Mouse (Mus musculus) T-helper 1 cell (primary cell): ENCODE measurements around the gene Gpr107.
"Not testable (repeated sequence)": the region's sequence is repeated elsewhere in the genome, so short reads cannot be mapped to it uniquely, and the experiment has no call there.

Experiments used
- in situ Hi-C: fragments of 300-600 bp; cut with MboI, MseI; formaldehyde crosslinking; loops from one replicate; pipeline ENCODE4 v1.15.1; 2025; ENCODE audit warnings: high pct_unique_total_duplicates

Gene Gpr107

DNA sequence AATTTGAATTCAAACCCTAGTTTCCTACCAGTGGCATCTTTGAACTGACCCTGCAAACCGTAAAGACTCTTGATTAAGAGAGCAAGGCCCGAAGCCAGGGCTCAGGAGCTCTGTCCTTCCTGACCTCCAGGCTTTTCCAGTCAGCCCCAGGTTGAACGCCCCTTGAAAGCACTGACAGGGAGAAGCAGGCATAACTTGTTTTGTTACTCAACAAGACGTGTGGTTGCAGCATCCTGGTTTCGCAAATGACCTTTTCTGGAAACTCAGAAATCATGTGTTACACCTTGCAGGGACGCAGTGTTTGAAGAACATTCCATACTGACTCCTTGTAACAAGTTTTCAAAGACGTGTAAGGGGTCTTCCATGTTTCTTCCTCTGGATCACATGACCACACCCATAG, 5.1 kb upstream of the Gpr107 start:
- in situ Hi-C loops = no loop called here

DNA sequence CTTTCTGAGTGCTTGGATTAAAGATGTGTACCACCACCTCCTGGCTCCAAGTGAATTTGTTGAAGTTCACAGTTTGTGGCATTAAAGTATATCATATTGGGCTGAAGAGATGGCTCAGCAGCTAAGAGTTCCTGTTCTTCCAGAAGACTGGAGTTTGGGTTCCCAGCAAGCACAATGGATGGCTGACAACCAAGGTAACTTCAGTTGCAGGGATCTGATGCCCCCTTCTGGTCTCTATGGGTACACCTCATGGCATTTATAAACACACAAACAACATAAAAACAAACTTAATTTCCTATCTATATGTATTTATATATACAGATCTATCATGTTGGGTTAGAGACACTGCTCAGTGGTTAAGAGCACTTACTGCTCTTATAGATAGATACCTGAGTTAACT, 1.4 kb upstream of the Gpr107 start:
- in situ Hi-C loops = loop anchor here (5.0 kb wide), 1 partner anchor 193 kb away; no protein-coding TSS in a partner anchor

DNA sequence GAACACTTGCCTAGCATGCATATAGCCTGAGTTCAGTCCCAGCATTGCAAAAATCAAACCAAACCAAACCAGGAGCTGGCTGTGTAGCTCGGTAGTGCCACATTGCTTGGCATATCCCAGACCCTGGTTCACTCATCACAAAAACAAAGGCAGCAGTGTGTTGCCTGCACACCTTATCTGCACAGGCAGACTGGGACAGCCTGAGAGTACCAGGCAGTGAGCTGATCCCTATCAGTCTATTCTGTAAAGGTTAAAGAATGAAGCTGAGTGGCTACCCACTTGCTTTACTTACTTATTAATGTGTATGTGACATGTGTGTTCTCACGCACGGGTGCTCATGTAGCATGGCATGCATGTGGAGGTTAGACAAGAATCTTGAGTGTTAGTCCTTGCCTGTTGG, 4.7 kb downstream of the Gpr107 start:
- in situ Hi-C loops = no loop called here

DNA sequence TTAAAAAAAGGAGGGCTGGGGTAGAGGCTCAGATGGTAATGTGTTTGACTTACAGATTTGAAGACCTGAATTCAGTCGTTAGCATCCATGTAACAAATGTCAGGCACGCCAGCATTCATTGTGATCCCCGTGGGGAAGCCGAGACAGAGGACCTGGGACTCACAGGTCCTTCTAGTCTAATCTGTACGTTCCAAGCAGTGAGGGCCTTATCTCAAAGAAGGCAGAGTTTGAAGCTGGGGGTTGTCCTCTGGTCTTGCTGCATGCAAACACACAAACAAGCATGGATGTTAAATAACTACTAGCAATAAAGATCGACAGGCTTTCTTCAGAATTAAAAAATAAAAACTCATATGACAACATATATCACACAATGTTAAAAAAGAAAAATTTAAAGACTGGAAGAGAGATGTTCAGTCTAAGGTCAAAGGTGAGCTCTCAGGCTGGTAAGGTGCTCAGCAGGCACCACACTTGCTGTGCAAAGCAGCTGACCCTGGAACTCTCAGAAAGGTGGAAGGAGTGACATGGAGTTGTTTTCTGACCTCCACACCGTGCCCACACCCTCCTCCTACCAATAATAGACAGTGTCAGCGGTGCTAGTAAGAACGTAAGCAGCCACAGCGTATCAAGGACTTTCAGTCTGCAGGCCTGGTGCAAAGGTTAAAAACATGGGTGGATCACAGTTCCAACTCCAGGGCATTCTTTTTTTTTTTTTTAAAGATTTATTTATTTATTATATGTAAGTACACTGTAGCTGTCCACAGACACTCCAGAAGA, 8.2 kb downstream of the Gpr107 start:
- in situ Hi-C loops = no loop called here

DNA sequence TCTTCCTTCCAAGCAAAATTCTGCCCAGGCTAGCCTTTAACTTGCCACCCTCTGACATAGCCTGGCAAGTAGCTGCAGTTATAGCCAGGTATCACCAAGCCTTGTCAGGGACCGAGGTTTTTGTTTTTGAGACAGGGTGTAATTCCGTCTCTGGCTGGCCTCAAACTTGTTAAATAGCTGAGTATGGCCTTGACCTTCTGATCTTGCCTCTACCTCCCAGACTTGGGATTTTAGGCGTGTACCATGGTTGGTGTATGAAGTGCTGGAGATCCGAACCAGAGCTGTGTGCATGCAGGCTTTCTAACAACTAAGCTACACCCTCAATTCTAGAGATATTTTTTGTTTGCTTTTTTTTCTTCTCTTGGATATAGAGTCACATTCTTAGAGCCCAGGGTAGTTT, 9.5 kb downstream of the Gpr107 start:
- in situ Hi-C loops = no loop called here

DNA sequence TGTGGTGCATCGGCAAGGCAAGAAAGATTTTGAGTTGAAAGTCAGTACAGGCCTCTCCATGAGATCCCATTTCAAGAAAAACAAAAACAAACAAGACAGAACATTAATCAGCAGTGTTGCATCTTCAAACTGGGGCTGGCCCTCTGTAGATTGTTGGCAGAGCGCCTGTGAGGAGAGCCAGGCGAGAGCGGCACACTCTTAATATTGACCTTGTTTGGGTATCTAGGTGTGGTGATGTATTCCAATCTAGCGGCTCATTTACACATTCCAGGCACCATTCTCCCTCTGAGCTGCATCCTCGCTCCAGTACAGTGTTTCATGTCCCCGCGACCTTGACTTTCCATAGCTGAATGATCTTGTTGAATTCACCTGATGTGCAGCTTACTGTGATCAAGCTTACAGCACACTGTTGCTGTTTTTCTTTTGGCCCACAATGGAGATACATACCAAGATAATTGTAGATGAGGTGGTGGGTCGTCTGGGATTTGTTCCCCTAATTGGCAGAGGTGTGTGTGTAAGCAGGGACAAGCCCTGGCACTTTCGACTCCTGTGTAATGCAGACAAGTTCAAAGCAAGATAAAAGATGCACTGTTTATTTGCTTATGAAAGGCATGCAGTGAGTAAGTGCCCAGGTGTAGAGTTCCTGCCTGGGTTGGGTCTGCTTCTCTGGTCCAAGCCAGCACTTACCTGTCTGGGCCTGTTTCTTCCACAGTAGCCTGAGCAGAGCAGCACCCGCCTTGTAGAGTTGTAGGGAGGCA, 11.4 kb downstream of the Gpr107 start:
- in situ Hi-C loops = no loop called here

DNA sequence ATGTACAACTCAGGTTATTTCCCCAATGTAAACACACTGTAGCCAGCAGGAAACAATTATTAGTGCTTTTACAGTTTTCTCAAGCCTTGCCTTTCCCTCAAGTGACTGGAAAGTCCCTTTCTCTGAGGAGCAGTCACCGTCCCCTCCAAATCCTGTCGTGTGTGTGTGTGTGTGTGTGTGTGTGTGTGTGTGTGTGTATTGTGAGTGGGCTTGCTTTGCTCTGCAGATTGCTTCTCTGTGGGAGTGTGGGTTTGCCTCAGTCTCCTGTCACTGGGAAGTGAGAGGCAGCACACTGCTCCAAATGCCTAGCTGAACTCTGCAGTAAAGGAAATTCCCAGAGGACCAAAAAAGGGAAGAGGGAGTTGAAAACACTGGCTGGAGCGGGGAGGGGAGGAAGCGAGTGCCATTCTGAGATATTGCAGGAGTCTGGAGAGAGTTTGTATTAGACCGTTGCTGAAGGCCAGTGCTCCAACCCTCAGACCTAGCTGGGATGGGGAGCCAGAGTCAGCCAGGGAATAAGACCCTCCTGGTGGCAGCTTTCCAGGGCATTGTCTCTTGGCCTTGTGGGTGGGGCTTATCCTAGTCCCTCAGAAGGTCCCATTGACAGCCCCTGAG, 12.8 kb downstream of the Gpr107 start:
- in situ Hi-C loops = no loop called here

DNA sequence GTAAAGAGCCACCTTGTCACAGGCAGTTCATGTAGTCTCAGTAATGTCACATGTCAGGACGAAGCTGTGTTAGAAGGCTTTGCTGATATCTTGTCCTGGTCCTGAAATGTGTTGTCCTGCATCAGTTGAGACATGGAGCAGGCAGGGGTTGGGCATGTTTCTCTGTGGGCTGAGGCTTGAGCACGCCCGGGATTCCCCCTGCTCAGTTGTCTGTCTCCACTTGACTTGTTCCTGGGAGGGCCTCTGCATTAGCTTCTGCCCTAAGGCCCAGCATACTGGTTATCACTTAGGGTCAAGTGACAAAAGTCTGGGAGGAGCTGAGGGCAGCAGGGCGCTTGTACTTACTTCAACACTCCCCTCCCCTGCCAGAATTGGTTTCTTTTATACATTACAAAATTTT, 13.4 kb downstream of the Gpr107 start:
- in situ Hi-C loops = no loop called here

DNA sequence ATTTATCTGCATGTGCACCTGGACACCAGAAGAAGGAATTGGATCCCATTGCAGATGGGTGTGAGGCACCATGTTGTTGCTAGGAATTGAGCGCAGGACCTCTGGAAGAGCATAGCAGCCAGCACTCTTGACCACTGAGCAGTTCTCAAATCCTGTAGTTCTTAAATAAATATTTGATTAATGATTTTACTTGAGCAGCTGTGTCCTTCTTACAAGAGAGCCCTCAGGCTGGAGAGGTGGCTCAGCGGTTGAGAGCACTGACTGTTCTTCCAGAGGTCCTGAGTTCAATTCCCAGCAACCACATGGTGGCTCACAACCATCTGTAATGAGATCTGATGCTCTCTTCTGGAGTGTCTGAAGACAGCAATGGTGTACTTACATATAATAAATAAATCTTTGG, 15.5 kb downstream of the Gpr107 start:
- in situ Hi-C loops = not testable (repeated sequence)

DNA sequence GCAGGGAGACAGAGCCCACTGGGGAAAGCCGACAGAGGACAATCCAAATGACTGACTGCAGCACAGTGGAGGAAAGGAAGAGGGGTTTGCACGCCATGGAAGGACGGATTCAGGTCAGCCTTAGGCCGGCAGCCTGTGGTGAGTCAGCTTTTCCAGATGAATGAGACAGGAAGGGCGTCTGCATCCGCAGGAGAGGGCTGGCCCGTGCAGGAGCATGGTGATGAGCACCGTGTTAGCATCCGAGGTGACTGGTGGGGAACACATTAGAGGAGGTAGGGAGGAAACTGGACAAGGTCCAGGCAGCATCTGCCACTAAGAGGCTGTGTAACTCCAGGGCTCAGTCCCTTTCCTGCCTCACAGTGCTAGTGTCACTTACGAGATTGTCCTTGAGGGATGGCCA, 16.9 kb downstream of the Gpr107 start:
- in situ Hi-C loops = no loop called here

DNA sequence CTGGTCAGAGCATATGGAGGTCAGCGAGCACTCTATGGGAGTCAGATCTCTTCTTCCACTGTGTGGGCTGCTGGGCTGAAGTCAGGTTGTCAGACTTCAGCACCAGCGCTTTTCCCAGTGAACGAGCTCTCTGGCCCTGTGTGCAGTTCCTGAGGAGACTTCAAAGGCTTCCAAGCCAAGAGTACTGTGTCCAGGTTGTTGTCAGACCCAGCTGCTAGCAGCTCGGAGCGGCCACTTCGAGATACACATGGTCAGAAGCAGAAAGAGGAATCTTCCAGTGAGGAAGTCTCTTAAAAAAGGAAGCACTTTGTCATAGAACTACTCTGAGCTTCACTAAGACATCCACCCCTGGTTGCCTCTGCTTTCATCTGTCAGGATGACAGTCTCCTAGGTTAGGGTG, 18.0 kb downstream of the Gpr107 start:
- in situ Hi-C loops = no loop called here

DNA sequence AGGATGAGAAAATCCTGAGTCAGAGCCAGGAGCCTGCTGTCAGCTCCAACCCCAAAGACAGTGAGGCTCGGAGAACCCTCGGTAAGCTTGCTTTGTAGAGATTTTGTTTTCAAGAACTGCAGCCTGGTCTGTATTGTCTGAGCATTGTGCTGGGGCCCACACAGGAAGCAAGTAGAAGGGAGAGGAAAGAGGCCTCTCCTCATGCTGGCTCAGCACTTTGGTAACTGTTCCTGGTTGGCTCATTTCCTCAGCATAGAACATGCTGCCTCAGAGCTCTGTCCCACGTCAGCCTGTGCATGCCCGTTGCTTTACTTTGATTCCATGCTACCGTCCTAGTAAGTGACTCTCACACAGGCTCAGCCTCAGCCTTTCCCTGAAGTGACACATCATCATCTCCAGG, 19.9 kb downstream of the Gpr107 start:
- in situ Hi-C loops = no loop called here

DNA sequence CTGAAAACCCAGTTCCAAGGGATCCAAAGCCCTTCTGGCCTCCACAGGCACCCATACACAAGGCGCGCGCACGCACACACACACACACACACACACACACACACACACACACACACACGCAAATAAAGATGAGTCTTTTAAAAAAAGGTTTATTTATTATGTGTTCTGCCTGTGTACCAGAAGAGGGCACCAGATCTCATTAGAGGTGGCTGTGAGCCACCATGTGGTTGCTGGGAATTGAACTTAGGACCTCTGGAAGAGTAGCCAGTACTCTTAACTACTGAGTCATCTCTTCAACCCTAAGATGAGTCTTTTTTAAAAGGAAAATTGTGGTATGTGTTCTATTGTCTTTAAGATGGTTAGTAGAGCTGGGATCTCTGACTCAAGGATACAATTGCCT, 20.4 kb downstream of the Gpr107 start:
- in situ Hi-C loops = no loop called here

DNA sequence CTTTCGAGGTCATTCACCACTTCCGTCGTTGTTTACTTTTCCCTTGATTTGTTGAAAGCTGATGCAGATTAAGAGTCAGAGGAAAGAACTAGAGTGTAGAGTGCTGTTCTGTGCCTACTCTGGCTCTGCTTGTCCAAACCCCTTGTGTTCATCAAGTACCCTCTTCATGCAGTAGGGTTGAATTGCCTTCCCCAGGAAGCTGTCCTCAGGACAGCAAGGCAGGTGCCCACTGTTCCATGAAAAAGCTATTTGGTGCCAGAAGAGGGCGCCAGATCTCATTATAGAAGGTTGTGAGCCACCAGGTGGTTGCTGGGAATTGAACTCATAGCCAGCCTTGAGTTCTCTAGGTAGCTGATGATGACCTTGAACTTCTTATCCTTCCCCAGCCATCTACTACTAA, 21.2 kb downstream of the Gpr107 start:
- in situ Hi-C loops = no loop called here

DNA sequence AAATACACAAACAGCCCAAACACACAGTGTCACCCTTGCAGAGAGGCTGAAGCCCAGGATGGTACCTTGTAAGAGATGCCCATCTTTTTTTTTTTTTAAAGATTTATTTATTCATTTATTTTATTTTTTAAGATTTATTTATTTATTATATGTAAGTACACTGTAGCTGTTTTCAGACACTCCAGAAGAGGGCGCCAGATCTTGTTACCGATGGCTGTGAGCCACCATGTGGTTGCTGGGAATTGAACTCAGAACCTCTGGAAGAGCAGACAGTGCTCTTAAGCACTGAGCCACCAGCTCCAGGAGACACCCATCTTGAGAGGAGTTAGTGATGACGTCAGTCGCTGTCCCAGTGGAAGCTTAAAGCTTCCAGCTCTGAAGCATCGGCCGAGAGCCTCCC, 26.5 kb downstream of the Gpr107 start:
- in situ Hi-C loops = not testable (repeated sequence)

DNA sequence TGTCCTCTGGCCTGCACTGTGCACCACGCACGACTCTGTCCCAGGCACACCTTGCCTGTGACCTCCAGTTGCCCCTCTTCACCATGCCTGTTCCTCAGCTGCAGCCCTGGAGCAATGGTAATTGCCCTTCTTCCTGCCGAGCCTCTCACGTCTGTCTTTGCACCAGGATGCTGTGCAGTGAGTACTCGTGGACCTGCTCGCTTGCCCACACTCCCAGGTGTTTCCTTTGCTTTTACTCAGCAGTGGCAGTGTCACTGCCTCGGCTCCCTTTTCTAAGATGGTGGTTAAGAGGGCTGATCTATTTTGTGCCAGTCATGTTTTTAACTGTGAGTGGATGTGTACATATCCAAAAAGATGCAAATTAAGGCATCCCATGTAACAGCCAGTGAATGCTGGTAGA, 27.4 kb downstream of the Gpr107 start:
- in situ Hi-C loops = no loop called here

DNA sequence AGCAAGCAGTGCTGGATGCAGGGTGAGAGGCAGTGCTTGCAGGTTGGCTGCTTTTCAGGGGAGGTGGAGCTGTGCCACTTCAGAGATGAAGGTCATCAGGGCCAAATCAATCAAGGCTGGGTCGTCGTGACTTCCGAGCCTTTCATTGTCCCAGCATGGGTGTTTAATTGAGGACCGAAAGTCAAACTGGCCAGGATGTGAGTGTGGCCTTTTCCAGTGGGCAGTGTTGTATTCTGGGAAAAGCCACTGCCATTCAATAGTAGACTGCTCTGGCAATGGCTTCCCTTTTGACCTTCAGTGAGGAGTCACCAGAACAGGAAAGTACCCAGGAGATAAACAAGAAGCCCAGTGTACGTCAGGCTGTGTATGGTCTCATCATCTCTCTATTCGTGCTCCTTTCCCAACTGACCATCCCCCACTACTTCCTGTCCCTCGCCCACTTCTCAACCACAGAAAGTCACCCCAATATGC, 28.0 kb downstream of the Gpr107 start:
- in situ Hi-C loops = no loop called here

DNA sequence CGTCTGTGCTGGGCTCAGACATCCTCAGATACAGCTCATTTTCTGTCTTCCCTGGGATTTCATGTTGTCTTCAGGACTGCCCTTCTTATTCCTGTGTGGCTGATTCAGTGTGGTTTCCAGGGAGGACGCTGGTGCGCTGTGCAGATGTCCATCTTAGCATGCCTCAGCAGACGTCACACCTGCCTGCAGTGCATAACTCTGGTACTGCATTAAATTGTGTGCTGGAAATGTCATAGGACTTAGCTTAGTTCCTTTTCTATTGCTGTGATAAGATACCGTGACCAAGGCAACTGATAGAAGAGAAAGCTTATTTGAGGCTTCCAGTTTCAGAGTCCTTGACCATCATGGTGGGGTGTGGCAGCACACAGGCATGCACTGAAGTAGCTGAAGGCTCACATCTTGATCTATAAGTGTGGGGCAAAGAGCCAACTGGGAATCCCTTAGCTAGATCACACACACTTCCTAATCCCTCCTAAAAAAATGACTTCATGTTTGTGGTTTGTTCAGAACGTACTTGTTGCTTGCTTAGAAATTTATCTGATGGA, 30.7 kb downstream of the Gpr107 start:
- in situ Hi-C loops = no loop called here

DNA sequence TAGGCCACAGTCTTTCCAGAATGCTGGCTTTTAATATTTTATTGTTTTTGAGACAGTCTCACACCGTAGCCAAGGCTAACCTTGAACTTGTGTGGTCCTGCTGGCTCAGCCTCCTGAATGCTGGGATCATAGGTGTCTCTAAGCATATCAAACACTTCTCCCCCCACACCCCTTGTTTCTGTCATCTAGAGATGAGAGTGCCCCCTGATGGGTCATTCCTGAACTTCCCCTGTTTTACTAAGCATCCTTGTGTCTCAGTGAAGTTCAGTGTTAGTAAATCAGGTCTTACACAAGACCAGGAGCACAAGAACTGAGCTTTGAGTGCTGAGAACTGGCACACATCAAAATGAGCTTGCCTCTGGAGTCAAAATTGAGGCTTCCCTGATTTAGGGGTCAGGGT, 31.7 kb downstream of the Gpr107 start:
- in situ Hi-C loops = no loop called here

DNA sequence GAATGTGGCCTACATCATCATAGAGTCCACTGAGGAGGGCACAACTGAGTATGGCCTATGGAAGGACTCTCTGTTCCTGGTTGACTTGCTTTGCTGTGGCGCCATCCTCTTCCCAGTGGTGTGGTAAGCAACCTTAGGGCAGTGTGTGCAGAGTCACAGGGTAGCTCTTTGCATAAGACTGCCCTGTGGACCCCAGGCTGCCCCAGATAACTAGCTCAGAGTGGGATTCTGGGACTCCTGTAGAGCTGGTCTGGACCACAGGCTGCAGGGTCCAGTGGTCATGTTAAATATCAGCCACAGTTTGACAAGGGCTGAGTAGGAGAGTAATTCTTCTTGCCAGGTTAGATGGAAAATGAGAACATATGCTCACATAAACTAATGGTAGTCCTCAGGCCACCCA, 36.6 kb downstream of the Gpr107 start:
- in situ Hi-C loops = no loop called here

DNA sequence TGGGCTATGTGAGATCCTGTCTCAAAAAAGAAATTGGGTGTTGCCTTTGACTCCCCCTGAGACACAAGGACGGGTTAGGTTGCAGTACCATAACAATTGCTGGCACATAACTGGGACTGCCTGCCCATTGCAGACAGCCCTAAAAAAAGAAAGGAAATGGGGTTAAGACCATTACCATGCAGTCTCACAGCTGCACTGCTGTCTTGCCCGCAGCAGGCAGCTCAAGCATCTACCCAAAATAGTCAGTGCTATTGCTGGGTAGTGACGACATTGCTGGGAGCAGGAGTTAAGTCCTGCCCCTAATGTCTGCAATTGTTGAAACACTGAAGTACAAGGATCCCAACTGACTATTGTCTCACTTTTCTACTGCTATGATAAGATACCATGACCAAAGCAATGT, 37.5 kb downstream of the Gpr107 start:
- in situ Hi-C loops = no loop called here

DNA sequence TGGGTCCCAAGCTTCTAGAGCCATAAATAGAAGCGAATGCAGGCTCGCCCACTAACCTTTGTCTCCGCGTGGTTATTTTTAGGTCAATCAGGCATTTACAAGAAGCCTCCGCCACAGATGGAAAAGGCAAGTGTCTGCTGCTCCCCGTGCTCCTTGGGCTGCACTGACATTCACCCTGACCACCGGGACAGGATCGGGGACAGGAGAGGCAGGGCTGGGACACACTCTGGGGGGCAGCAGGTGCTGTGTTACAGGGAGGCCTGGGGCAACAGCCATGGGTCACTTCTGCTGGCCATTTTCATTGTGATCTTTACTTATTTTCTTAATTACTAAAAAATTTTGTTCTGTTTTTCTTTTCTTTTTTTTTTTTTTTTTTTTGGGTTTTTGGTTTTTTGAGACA, 39.6 kb downstream of the Gpr107 start:
- in situ Hi-C loops = no loop called here
